Mouse (Mus musculus) cerebellum, postnatal 14 days (tissue): ENCODE data around the gene Defb6.

Experiments used
- DNase-seq, 2 experiments: peaks; one replicate each; pipeline ENCODE4 v3.0.0; 2021; ENCODE audit warnings: mixed read lengths in 2 of 2

Defb6 gene

DNA sequence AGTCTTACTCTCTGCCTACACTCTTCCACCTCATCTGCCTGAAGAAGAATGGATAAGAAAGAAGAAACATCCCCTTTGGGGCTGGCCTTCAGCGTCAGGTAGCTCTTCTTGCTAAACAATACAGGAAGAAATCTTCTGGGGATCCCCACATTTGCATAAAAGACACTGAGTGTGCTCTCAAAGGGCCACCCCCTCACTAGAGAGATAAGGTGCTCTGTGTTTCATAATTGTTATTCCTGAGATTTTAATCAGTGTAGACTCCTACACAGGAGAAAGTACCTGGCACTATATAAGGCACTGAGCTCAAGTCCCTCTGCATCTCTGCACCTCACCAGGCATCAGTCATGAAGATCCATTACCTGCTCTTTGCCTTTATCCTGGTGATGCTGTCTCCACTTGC, at the start of gene Defb6:
TSS of gene Defb6 (plus strand) at position 318 of the 400 bp plus-strand sequence.
- no peak for DNase-seq

DNA sequence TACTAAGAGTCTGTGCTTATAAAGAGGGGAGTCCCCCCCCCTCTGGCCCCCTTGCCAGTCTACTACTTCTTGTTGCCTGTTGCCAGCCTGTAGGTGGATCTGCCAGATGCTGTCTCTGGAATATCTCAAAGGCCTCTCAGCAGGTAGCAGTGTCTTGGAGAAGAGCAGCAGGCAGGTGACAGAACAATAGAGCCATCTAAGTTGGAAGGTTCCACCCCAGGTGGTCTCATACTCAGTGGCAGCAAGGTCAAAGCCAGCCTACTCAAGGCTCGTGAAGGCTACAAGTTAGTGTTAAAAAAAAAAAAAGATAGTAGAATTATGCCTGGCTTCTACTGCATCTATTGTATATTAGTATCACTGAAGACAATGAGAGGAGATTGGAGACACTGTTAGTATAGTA, 12.8 kb downstream of the Defb6 start:
- DNase-seq: no peak

DNA sequence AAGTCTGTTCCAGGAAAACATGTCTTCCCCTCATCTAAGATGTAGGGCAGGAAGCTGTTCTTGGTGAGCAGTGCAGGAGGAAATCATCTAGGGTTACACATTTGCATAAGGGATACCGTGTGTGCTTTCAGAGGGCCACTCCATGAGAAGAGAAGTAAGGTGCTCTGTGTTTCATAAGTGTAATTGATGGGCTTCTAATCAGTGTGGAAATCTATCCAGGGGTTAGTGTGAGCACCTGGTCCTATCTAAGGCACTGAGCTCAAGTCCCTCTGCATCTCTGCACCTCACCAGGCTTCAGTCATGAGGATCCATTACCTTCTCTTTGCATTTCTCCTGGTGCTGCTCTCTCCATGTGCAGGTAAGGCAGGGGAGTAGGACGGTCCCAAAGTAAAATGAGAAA, 14.3 kb downstream of the Defb6 start, which contains the start of gene Defb46:
TSS of gene Defb46 (plus strand) at position 301 of the 400 bp plus-strand sequence.
- no peak for DNase-seq

DNA sequence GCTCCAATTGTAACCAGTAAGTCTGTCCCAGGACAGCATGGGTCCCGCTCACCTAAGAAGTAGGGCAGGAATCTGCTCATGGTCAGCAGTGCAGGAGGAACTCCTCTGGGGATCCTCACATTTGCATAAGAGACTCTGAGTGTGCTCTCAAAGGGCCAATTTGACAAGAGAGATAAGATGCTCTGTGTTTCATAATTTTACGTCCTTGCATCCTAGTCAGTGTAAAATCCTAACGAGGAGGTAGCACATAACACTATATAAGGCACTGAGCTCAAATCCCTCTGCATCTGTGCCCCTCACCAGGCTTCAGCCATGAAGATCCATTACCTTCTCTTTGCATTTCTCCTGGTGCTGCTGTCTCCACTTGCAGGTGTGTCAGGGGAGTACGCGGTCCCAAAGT, 22.0 kb downstream of the Defb6 start, which contains the start of gene Defb5:
TSS of gene Defb5 (plus strand) at position 301 of the 400 bp plus-strand sequence.
- DNase-seq: no peak

DNA sequence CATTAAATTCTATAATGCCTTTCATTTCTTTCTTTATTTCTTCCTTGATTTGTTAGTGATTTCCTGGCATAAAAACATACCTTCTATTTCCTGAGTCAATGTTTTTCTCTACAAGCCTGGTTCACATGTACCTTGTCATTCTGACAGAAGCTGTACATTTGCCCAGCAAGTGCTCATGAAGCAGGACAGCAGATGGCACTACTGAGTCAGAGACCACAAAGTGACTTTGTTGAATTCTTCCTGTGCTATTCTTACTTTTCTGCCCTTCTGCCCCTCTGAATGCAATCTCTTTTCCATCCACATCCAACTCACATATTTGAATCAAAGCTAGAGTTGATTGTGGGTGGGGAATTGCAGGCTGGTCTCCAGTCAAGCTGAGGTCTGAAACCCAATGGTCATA, 32.9 kb downstream of the Defb6 start:
- DNase-seq: no peak

DNA sequence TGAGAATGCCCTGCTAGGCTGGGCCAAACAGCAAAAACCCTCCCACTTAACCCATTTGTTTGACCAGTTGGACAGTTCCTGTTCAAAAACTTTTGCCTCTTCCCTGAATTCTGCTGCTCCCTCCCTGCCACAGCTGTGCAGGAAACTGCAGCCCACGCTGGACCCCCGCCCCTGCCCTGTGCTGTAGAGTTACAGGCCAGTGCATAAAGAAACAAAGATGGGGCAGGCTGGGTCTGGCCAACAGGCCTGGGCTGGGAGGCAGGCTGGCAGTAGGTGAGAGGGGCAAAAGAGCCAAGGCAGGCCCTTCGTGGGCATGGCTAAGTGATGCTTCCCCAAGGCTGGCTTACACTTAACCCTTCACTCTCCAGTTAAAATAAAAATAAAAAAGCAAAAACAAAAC, 34.4 kb downstream of the Defb6 start:
- DNase-seq: no peak
